Mouse (Mus musculus) heart, adult 10 weeks (tissue): ENCODE measurements around the gene Gm13539. TPM values are rescaled to one million over a fixed set of nuclear protein-coding genes. Genes with fewer than 3 reads are reported as not detected.

Experiments used
- polyA plus RNA-seq: library from polyadenylated mRNA; stranded (reverse); fragments of 350-450 nt; fragmentation: Illumina TruSeq; extraction: RNeasy Lipid Tissue Mini Kit (QIAGEN cat#74804); gene quantifications from one replicate; pipeline ENCODE4 v1.2.3, GENCODE M21; 2014; ENCODE audit warnings: low read depth, low replicate concordance

Gene Gm13539
- polyA plus RNA-seq: not detected

GRCm38 (mm10) chr2:25781957-25782356, at the start of gene Gm13539:
Gene Gm13539, plus strand, starts transcription at chr2:25782257.

GRCm38 (mm10) chr2:25736709-25737108, 45.3 kb upstream of the Gm13539 start, which contains the start of gene Obp2b:
Gene Obp2b, plus strand, starts transcription at chr2:25737009.

GRCm38 (mm10) chr2:25765269-25765668, 16.8 kb upstream of the Gm13539 start, which contains the start of gene Lcn3:
Gene Lcn3, plus strand, starts transcription at chr2:25765569.

GRCm38 (mm10) chr2:25776717-25777116, 5.3 kb upstream of the Gm13539 start, which contains the start of gene Lcn11:
Gene Lcn11, plus strand, starts transcription at chr2:25777017.

GRCm38 (mm10) chr2:25815748-25816147, 33.7 kb downstream of the Gm13539 start, which contains the start of gene Glt6d1:
Gene Glt6d1, minus strand, starts transcription at chr2:25815848.

GRCm38 (mm10) chr2:25822806-25823205, 40.7 kb downstream of the Gm13539 start, which contains the start of gene Lcn9:
Gene Lcn9, plus strand, starts transcription at chr2:25823153.

Other genes starting within 250 kb of the Gm13539 start
- gene Traf2, start 235.3 kb upstream of the Gm13539 start, polyA plus RNA-seq: 13.2 TPM
- 280 TPM for gene Edf1, start 224.4 kb upstream of the Gm13539 start, polyA plus RNA-seq
- 1.7 TPM for gene Mamdc4, start 207.4 kb upstream of the Gm13539 start, polyA plus RNA-seq
- gene Phpt1, start 207.0 kb upstream of the Gm13539 start, polyA plus RNA-seq: 91.0 TPM
- 0.08 TPM for gene Ajm1, start 200.5 kb upstream of the Gm13539 start, polyA plus RNA-seq
- gene Rabl6, start 173.7 kb upstream of the Gm13539 start, polyA plus RNA-seq: 77.4 TPM
- gene Ccdc183, start 164.6 kb upstream of the Gm13539 start, polyA plus RNA-seq: not detected
- 55.1 TPM for gene Tmem141, start 160.3 kb upstream of the Gm13539 start, polyA plus RNA-seq
- gene Fcna, start 154.2 kb upstream of the Gm13539 start, polyA plus RNA-seq: 4.1 TPM
- not detected for gene Lcn8, start 129.1 kb upstream of the Gm13539 start, polyA plus RNA-seq
- gene Lcn5, start 124.3 kb upstream of the Gm13539 start, polyA plus RNA-seq: not detected
- not detected for gene Lcn6, start 105.5 kb upstream of the Gm13539 start, polyA plus RNA-seq
- not detected for gene Lcn10, start 99.5 kb upstream of the Gm13539 start, polyA plus RNA-seq
- not detected for gene Obp2a, start 82.2 kb upstream of the Gm13539 start, polyA plus RNA-seq
- 16.2 TPM for gene Bmyc, start 75.5 kb upstream of the Gm13539 start, polyA plus RNA-seq
- gene Obp2b, start 45.2 kb upstream of the Gm13539 start, polyA plus RNA-seq: not detected
- not detected for gene Lcn3, start 16.7 kb upstream of the Gm13539 start, polyA plus RNA-seq
- gene Lcn11, start 5.2 kb upstream of the Gm13539 start, polyA plus RNA-seq: not detected
- not detected for gene Glt6d1, start 33.6 kb downstream of the Gm13539 start, polyA plus RNA-seq
- not detected for gene Lcn9, start 40.9 kb downstream of the Gm13539 start, polyA plus RNA-seq
- gene Sohlh1, start 65.0 kb downstream of the Gm13539 start, polyA plus RNA-seq: not detected
- gene Kcnt1, start 81.5 kb downstream of the Gm13539 start, polyA plus RNA-seq: 0.47 TPM
- gene Camsap1, start 201.0 kb downstream of the Gm13539 start, polyA plus RNA-seq: 13.6 TPM
- gene Ubac1, start 239.5 kb downstream of the Gm13539 start, polyA plus RNA-seq: 95.9 TPM